Mouse (Mus musculus): ENCODE measurements at regions not wholly inside any gene's neighbourhood (a gene's known extent, or its start where the extent isn't known, plus 50 kb on each side); places are given as distances from the start of the nearest gene placed in this dataset.
"Not testable (repeated sequence)": the region's sequence is repeated elsewhere in the genome, so short reads cannot be mapped to it uniquely, and the experiment has no call there.

- TF ChIP-seq POLR2A (IDR thresholded peaks at IDR 0.05; ENCODE audit: insufficient read length, low read depth); TCF12 (IDR thresholded peaks at IDR 0.05; ENCODE audit: insufficient read depth, poor library complexity, severe bottlenecking); E2F4 (IDR thresholded peaks at IDR 0.05; ENCODE audit: insufficient read depth); USF1 (IDR thresholded peaks at IDR 0.05; ENCODE audit: low read depth): not testable (repeated sequence)
Observed at GRCm38 (mm10) chr10:86617958-86618664, 87.2 kb downstream of the Hsp90b1 start.
